Mouse (Mus musculus): ENCODE measurements around the gene Rpl35. TPM values are rescaled to one million over a fixed set of nuclear protein-coding genes. Genes with fewer than 3 reads are reported as not detected.
A peak's percentile ranks its signal among the peaks of the same experiment; 100 is the strongest.

The Rpl35 gene
- total RNA-seq, 2 experiments from 2014 or later: 247 to 255 TPM

GRCm38 (mm10) chr2:38957671-38958223, 47.7 kb downstream of the Rpl35 start:
- no peak for TF ChIP-seq CTCF (conservative IDR thresholded peaks at IDR 0.05)
- Histone ChIP-seq H3K27ac (no peak overlapping the region), H3K4me3 (no peak overlapping the region)
- no peak for DNase-seq (ENCODE audit: low spot score in 2 of 2)

- no peak overlapping the region for H3K27ac ChIP-seq
- DNase-seq (ENCODE audit: low spot score in 2 of 2): no peak
- TF ChIP-seq CTCF (conservative IDR thresholded peaks at IDR 0.05): no peak
- H3K4me3 ChIP-seq: no peak overlapping the region
Measured at GRCm38 (mm10) chr2:38956062-38956461, 49.4 kb downstream of the Rpl35 start.

- TF ChIP-seq CTCF (conservative IDR thresholded peaks at IDR 0.05): no peak
- H3K4me3 ChIP-seq: no peak overlapping the region
Measured at GRCm38 (mm10) chr2:38953152-38953883, 52.1 kb downstream of the Rpl35 start.

More at GRCm38 (mm10) chr2:38953152-38953883, 52.1 kb downstream of the Rpl35 start:
- DNase-seq (ENCODE audit: low spot score in 2 of 2): peak; percentile 52 to 78
- peak overlapping the region; percentile 32; the same call in 1 of the 2 replicates for H3K27ac ChIP-seq

Other genes with a start within 250 kb of the Rpl35 start
- 1 to 10 TPM; 5.6 to 7.0 TPM for gene Nr6a1, start 77.9 kb downstream of the Rpl35 start, total RNA-seq (2021)
- 1 to 10 TPM; 1.3 to 1.5 TPM for gene Olfml2a, start 73.6 kb downstream of the Rpl35 start, total RNA-seq (2021)
- under 1 TPM; 0.47 to 0.69 TPM for gene Wdr38, start 8.1 kb downstream of the Rpl35 start, total RNA-seq (2021)
- 10 to 100 TPM; 88.5 to 92.8 TPM for gene Arpc5l, start 276 bp downstream of the Rpl35 start, total RNA-seq (2021)
- gene Golga1, start 59.9 kb upstream of the Rpl35 start, total RNA-seq (2021): 10 to 100 TPM; 36.2 to 42.5 TPM
- gene Scai, start 185.1 kb upstream of the Rpl35 start, total RNA-seq (2021): 10 to 100 TPM; 53.8 to 58.7 TPM
- gene Ppp6c, start 220.8 kb upstream of the Rpl35 start, total RNA-seq (2021): 10 to 100 TPM; 62.1 to 66.3 TPM

Measured in layer of hippocampus, adult 2 months (tissue).